Mouse (Mus musculus) testis, adult 2 months (tissue): ENCODE measurements around the gene Sirt3. TPM values are rescaled to one million over a fixed set of nuclear protein-coding genes. Genes with fewer than 3 reads are reported as not detected.

Experiments
- H3K27ac ChIP-seq: fragments of 200-500 bp; 2 replicates; pipeline ENCODE4 v1.5.1; 2012; ENCODE audit warnings: low read depth, low read length; ENCODE audit not compliant: control insufficient read depth, insufficient read depth
- H3K27me3 ChIP-seq: fragments of 200-500 bp; 2 replicates; pipeline ENCODE4 v1.6.1; 2012; ENCODE audit warnings: mild to moderate bottlenecking, low read length, moderate library complexity; ENCODE audit not compliant: control insufficient read depth, insufficient read depth
- H3K36me3 ChIP-seq: fragments of 200-500 bp; 2 replicates; pipeline ENCODE4 v1.6.1; 2012; ENCODE audit warnings: mild to moderate bottlenecking, low read length; ENCODE audit not compliant: control insufficient read depth, insufficient read depth
- H3K4me1 ChIP-seq: fragments of 200-500 bp; 2 replicates; pipeline ENCODE4 v1.6.1; 2012; ENCODE audit warnings: low read length; ENCODE audit not compliant: control insufficient read depth, insufficient read depth
- H3K4me3 ChIP-seq: fragments of 200-500 bp; 2 replicates; pipeline ENCODE4 v1.5.1; 2012; ENCODE audit warnings: low read depth, mild to moderate bottlenecking, low read length, moderate library complexity, mixed read lengths; ENCODE audit not compliant: control insufficient read depth
- CTCF ChIP-seq: fragments of 200-500 bp; IDR thresholded peaks from 2 replicates; pipeline ENCODE4 v1.5.1; 2012; ENCODE audit warnings: low read depth, mild to moderate bottlenecking, inconsistent platforms, low read length, moderate library complexity; ENCODE audit not compliant: control insufficient read depth, insufficient read depth, insufficient replicate concordance
- POLR2A ChIP-seq: fragments of 200-500 bp; IDR thresholded peaks from 2 replicates; pipeline ENCODE4 v1.6.1; 2012; ENCODE audit warnings: low read depth, mild to moderate bottlenecking, inconsistent platforms, low read length, moderate library complexity; ENCODE audit not compliant: control insufficient read depth
- polyA plus RNA-seq: library from polyadenylated mRNA; depleted of rRNA; stranded (reverse); fragments of >200 nt; gene quantifications from 2 replicates; pipeline ENCODE4 v1.2.3, GENCODE M21; 2012

Gene Sirt3
- polyA plus RNA-seq, 1 experiment = 78.9 TPM

DNA sequence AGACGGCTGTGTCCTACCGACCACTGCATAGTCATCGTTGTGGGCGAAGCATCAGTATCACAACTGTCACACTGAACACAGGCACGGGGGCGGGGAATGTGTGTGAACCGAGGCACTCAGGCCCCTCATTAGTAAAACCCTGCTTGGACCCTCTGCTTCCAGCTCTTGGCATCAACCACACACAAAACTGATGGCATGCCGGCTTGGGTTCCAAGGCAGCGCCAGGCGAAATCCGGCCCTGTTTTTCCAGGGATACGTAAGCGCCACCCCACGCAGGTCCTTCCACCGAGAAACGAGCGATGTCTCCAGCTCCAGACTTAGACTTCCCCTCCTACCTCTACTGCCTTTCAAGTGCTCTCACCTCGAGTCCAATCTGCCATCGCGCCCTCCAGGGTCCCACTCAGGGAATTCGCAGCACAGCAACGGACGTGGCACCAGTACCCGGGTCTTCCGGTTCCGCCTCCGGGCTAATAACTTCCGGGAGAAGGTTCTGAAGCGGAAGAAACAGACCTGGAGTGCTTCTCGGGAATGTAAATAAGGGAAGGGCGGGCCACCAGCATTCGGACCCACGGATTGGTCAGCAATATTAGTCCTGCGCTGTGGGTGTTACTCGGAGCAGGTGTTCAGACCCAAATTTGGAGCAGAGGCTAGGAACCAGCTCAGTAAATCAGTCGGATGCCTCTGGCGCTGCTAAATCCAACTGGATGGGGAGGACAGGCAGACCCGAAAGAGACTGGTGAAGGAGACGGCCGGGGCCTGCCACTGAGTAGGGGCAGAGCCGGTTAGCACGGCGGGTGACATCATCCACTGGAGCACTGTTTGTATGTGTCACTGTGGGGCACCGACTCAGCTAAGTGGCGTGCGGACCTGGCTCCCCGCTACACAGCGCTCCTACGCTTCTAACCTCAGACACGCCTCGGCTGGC lies 26.0 kb downstream of the Sirt3 start, which contains the start of gene Gm45785:
Gm45785 (minus strand) TSS at position 472 of the 925 bp plus-strand sequence.
- H3K4me3 ChIP-seq = peak within 1 kb of the TSS; percentile 97
- H3K36me3 ChIP-seq = no peaks in the 10 kb centered on the region
- peak within 1 kb of the TSS; percentile 92 for H3K27ac ChIP-seq
- peaks cover 16% of the 10 kb centered on the region for H3K4me1 ChIP-seq
- TF ChIP-seq POLR2A (peak; percentile 54), CTCF (no peak)
- no peaks in the 10 kb centered on the region for H3K27me3 ChIP-seq

DNA sequence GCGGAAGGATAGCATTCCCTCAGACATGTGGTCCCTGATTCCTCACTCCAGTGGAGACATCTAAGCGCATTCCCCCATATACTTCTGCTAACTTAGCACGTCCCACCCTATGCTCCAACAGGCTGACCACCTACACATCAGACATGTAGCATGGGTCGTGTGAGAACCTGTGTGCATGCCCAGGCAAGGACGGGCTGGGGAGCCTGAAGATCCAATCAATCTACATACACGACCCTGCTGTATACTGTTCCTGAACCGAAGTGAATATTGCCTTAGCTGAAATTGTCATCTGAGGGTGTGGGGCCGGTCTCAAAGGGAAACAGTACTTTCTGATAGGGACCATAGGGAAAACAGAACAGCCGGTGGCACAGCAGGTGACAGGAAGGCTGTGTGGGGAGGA lies 26.9 kb downstream of the Sirt3 start:
- no peaks in the 10 kb centered on the region for H3K27me3 ChIP-seq
- peaks cover 16% of the 10 kb centered on the region for H3K4me1 ChIP-seq
- H3K4me3 ChIP-seq = peak overlapping the region; percentile 97
- no peak overlapping the region for H3K27ac ChIP-seq
- no peaks in the 10 kb centered on the region for H3K36me3 ChIP-seq
- TF ChIP-seq CTCF = no peak

DNA sequence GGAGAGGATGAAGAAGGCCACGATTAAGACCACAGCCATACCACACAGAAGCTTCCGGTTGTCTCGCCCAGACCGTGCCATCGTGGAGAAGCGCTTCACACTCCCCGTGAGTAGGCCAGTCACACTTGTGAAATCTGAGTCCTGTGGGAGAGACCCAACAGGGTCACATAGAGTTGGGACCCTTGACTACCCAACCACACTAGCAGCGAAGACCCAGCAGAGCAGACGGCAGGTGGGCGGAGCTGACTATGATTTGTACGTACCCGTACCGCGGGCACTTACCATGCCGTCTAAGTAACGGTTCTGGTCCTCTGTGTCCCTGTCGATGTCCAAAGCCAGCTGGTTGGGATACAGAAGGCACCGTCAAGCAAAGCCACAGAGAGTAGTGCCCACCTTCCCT lies 27.6 kb downstream of the Sirt3 start:
- Histone ChIP-seq H3K4me3 (peak overlapping the region; percentile 97), H3K27me3 (no peaks in the 10 kb centered on the region), H3K36me3 (no peaks in the 10 kb centered on the region), H3K4me1 (peaks cover 16% of the 10 kb centered on the region), H3K27ac (no peak overlapping the region)
- no peak for TF ChIP-seq CTCF
- TF ChIP-seq POLR2A = no peak

DNA sequence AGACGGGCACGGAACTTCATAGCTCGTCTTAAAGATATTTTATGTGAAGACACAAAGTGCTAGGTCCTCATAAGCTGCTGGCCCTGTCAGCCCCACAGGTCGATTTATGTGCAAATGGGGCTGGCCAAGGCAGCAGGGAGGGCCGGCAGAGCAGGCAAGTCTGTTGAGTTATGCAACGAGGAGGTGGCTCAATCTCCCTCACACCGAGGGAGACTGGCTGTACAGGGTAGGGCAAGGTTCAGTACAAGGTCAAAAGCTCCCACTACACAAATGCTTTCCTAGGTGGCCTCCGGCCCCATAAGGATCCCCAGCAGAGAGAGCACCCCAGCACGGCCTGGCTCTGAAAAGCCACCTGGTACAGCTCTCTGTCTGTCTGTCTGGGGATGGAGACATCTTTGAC lies 28.7 kb downstream of the Sirt3 start:
- no peaks in the 10 kb centered on the region for H3K27me3 ChIP-seq
- H3K4me3 ChIP-seq = no peak overlapping the region
- H3K4me1 ChIP-seq = peaks cover 16% of the 10 kb centered on the region
- H3K36me3 ChIP-seq = no peaks in the 10 kb centered on the region
- H3K27ac ChIP-seq = no peak overlapping the region
- TF ChIP-seq CTCF (no peak), POLR2A (0 out of 2 replicates have a peak, but pooled peaks have one; percentile 14)

DNA sequence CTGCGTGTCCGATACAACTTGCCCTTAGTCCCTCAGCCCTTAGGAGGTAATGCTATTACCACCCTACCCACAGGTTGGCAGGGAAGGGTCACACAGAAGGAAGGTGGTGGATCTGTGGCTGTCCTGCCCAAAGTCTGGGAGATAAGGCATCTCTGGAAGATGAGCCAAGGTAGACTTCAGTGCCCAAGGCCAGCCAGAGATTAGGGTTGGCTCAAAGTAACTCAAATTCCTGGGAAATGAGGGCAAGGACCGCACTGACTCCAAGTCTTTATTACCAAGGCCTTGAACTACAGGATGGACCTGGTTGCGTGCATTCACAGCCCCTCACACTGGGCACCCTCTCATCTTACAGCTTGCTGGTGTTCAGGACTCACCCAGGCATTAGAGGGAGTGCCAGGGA lies 30.2 kb downstream of the Sirt3 start:
- TF ChIP-seq POLR2A = no peak
- no peak for TF ChIP-seq CTCF
- no peaks in the 10 kb centered on the region for H3K27me3 ChIP-seq
- no peak overlapping the region for H3K4me3 ChIP-seq
- H3K27ac ChIP-seq = no peak overlapping the region
- peaks cover 8% of the 10 kb centered on the region for H3K4me1 ChIP-seq
- no peaks in the 10 kb centered on the region for H3K36me3 ChIP-seq

DNA sequence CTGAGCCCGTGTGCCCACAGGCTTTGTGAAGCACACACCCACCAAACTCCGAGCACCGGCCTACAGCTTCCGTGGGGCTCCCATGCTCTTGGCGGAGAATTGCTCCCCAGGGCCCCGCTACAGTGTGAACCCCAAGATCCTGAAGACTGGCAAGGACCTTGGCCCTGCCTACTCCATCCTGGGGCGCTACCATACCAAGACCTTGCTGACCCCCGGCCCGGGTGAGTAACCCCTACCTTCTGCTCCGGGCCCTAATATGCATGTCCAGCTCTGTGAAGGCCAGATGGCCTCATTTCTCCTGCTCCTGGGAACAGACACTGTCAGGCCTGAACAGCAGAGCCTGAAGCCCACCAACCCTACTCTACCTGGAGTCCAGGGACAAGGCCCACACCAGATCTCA lies 33.5 kb downstream of the Sirt3 start:
- no peaks in the 10 kb centered on the region for H3K27me3 ChIP-seq
- TF ChIP-seq POLR2A (no peak), CTCF (no peak)

DNA sequence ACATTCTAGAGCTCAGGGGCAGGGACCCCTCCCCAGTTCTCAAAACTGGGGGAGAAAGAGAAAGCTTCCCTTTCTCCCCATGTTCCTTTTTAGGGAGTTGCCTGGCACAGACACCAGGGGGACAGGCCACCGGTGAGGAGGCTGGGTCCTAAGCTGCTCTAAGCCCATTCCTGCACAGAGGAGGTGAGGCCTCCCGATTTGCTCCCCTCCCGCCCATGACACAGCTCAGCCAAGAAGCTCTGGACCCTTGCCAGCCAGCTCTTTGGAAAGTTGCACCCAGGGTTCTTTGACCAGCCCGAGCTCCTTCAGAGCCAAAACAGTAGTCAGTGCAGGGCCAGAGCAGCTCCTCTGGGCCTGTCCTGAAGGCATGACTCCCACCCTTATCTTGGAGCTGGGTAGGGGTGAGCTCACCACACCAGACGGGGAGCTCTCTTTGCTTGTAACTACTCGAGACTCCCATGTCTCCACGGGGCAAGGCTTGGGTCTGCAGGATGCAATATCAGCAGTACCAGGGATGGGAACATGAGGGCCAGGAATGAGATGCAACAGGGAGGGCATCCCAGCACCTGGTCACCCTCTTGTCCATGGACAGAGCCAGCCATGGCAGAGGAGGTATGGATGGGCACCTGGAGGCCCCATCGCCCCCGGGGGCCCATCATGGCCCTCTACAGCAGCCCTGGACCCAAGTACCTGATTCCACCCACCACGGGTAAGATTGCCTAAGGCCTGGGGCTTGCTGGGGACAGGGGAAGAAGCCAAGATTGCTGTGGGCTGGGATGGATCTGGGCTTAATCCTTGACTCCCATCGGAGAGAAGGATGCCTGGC lies 34.1 kb downstream of the Sirt3 start, which contains the start of gene Odf3:
Odf3 (plus strand) TSS at position 51 of the 826 bp plus-strand sequence.
- H3K27me3 ChIP-seq = no peaks in the 10 kb centered on the region
- TF ChIP-seq POLR2A = peak; percentile 23; the same call in 1 of the 2 replicates
- TF ChIP-seq CTCF = no peak
- H3K4me1 ChIP-seq = peaks cover 3% of the 10 kb centered on the region; the same call in 1 of the 2 replicates
- H3K27ac ChIP-seq = 0 out of 2 replicates have a peak within 1 kb of the TSS, but pooled peaks have one; percentile 40
- H3K36me3 ChIP-seq = no peaks in the 10 kb centered on the region
- peak within 1 kb of the TSS; percentile 74 for H3K4me3 ChIP-seq

More for the DNA sequence above, 33.5 kb downstream of the Sirt3 start:
- Histone ChIP-seq H3K4me1 (peaks cover 3% of the 10 kb centered on the region; the same call in 1 of the 2 replicates), H3K4me3 (peak overlapping the region; percentile 74), H3K27ac (no peak overlapping the region), H3K36me3 (no peaks in the 10 kb centered on the region)
